In the genomic region with DNA sequence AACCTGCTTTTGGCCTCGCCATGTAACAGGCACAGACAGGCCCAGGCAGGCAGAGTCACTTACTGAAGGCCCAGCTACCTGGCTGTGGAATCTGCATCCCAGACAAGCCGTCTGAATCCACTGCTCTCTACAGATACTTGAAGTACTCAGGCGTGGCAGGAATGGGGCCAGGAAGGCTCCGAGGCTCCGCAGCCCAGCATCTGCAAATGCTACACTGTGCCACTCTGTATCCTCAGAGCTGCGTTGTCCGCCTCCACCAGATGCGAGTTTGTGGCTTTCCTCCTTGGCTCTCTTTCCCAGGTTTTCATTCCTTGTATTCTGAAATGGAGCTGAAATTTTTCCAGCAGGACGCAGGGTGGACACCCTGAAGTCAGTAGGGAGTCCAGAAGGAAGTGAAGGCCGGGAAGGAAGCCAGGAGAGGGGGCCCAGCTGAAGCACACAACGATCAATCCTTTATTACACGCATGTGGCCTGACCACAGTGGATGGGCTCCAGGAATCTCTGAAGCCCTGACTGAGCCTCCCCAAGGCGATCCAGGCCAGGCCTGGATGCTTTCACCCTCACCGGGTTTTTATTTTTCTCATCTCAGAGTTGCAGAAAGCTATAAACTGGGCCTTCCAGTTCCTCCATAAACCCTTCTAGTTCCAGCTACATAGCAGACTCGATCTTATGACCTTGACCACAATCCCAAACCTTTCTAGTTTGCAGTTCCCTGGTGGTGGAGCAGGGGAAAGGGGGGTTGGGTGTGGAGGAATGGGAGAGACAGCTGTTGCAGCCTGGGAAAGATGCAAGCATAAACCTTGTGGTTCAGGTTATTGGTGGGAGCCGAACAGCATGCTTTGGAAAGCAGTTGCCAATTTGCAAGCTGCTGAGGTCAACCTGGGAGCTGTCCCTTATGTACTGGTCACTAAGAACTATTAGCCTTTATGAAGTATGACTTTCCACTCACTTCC, we compare ENCODE assay signal across 9 mouse cellular contexts. TPM values are rescaled to one million over a fixed set of nuclear protein-coding genes. Genes with fewer than 3 reads are reported as not detected.
DNase-seq lines count a peak whose midpoint lies in the region; TF ChIP-seq lines count a peak whose summit lies in the region.
"Had no signal": no experiment of that assay in that cellular context is flagged by ENCODE, and none has a peak within 500 bp of the region (broad histone marks: within the 10 kb centered on the region; RNA-seq: fewer than 3 reads in every experiment).

No protein-coding gene starts in this region.

- peak; percentile 33 for DNase-seq in kidney, adult 11 months
- DNase-seq in kidney, adult 18-20 months: no peak
- peak; percentile 88 for DNase-seq in gastrocnemius, adult 2 months
- peak; percentile 74 for DNase-seq in heart, postnatal 4 days
- peak; percentile 59 for DNase-seq in ovary, postnatal 14 days (ENCODE audit: low spot score)
- no peak for DNase-seq in adrenal gland, postnatal 10 days
- DNase-seq in cerebellum, adult 8-10 months: no peak
- DNase-seq in thymus, postnatal 10 days (ENCODE audit: low spot score in 2 of 2): no peak

- H3K4me3 ChIP-seq in gastrocnemius, adult 2 months: no peak overlapping the region

- intact Hi-C loops in gastrocnemius, adult 2 months (cut with DNase I): no loop called here

- H3K27ac ChIP-seq in gastrocnemius, adult 2 months: peak overlapping the region; percentile 72

- no peak for TF ChIP-seq CTCF in gastrocnemius, adult 2 months (IDR thresholded peaks at IDR 0.05)

RNA-seq across cellular contexts. Expression of a gene that starts 27.5 kb away (rescaled TPM):
- under 1 TPM; 0.59 to 0.69 TPM for total RNA-seq in gastrocnemius, adult 2 months (2021)
- 1 to 10 TPM; 3.8 to 5.6 TPM for total RNA-seq in heart, postnatal 4 days (2021)
- total RNA-seq in adrenal gland, postnatal 10 days (2021): 1 to 10 TPM; 6.8 to 7.3 TPM

RNA-seq across cellular contexts. Expression of a gene that starts 57.1 kb away (rescaled TPM):
- total RNA-seq in gastrocnemius, adult 2 months (2021): 1 to 10 TPM; 1.9 to 2.7 TPM
- 10 to 100 TPM; 14.9 to 16.7 TPM for total RNA-seq in heart, postnatal 4 days (2021)
- total RNA-seq in adrenal gland, postnatal 10 days (2021): 1 to 10 TPM; 7.9 to 9.3 TPM
- total RNA-seq: CH12.LX had no signal

Comparison
In these comparisons a context has a peak if more than half of its experiments do, and no peak if none do; other contexts are left out.
1. DNase-seq: peak in kidney, adult 11 months (single experiment), gastrocnemius, adult 2 months (single experiment), heart, postnatal 4 days (single experiment) and ovary, postnatal 14 days (single experiment); none in kidney, adult 18-20 months (single experiment), adrenal gland, postnatal 10 days (single experiment), cerebellum, adult 8-10 months (single experiment) and thymus, postnatal 10 days (0 of 2).